Mouse (Mus musculus): ENCODE results near the gene Olfr1211.

The Olfr1211 gene

DNA sequence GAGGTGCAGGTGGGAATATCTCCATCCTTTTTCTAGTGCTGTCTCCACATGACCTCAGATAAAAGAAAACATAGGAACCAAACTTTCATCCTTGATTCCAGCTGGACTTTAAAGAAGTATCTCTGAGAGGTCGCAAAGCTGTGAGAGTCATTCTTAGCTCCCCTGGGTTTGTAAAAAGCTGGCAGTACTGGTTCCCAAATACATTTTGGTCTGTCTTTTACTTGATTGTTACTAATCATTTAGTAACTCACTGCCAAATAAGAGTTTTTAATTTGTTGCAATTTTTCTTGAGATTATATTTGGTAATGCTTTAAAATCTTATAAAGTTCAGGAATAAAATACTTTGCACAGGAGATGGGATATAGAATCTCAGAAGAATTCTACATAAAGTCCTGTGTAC is at the start of gene Olfr1211:
TSS of gene Olfr1211 (minus strand) at position 101 of the 400 bp plus-strand sequence.
- no peak for DNase-seq (ENCODE audit: extremely low spot score, low spot score)

DNA sequence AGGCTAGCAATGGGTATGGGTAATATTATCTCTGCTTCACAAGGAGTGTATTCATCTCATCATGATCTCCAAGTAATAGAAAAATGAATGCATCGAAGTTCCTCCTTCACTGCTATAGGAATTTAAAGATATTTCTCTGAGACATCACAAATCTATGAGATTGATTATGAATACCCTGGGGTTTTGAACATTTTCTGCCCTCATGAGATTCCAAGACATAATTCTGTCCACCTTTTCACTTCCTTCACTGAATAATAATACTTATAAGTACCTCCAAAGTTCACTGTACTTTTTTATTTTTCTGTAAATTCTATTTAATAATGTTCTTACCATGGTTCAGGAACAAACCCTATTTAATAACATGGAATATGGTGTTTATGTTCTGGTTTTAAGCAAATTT is 42.3 kb upstream of the Olfr1211 start, which contains the start of gene Gm13762:
TSS of gene Gm13762 (minus strand) at position 101 of the 400 bp plus-strand sequence.
- DNase-seq (ENCODE audit: extremely low spot score, low spot score): no peak

DNA sequence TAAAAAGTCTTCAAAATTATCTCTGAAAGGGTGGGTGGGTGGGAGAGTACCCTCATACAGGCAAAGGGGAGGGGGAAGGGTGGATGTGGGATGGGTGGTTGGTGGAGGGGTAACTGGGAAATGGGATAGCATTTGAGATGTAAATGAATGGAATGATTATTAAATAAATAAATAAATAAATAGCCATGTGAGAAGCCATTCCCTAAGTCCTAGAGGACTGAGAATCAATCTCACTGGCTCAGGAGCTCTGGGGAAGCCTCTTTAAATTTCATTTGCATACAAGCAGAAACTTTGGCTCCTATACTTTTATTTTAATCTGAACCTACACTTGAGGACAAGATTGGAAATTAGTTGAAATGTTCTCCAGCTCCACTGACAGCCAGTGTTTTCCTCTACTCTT is 15.8 kb upstream of the Olfr1211 start, which contains the start of gene Olfr1212:
TSS of gene Olfr1212 (plus strand) at position 301 of the 400 bp plus-strand sequence.
- no peak for DNase-seq (ENCODE audit: extremely low spot score, low spot score)

DNA sequence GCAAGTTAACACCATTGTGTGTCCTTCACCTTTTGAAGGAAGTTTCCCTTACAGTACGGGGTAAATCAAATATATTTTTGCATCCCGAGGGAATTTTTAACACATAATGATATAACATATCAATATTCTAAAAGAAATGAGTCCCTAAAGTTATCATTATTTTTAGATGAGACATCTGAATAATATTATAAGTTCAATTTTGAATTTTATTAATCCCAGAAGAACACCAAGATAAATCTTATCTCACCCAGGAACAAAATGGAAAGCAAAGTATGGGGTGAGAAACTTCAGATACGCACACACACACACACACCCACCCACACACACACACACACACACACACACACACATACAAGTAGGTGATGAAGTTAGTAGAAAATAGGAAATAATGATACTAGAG is 22.9 kb downstream of the Olfr1211 start, which contains the start of gene Olfr1209:
TSS of gene Olfr1209 (minus strand) at position 101 of the 400 bp plus-strand sequence.
- DNase-seq (ENCODE audit: extremely low spot score, low spot score): no peak

DNA sequence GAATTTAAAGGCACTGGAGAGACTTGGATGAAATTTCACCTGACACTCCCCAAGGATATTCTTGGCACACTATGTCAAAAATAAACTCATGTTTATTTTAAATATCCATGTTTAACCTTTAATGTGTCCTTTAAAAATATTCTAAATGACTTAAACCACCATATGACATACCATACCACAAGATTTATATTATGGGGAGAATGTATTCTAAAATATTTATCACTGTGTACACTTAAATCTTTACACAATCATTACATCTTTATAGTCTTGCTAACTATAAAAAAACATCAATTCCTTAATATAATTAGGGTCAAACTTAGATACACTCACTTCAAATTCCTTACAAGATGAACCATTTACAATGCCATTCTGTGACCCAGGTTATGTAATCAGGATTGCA is 35.7 kb downstream of the Olfr1211 start, which contains the start of gene Olfr1208:
TSS of gene Olfr1208 (minus strand) at position 101 of the 400 bp plus-strand sequence.
- DNase-seq (ENCODE audit: extremely low spot score, low spot score): no peak
